Mouse (Mus musculus) midbrain, embryonic 11.5 days (tissue): ENCODE results near the gene Hps5. TPM values are rescaled to one million over a fixed set of nuclear protein-coding genes. Genes with fewer than 3 reads are reported as not detected.

Experiments used
- ATAC-seq: fragments of 200-750 bp; cut with Nextera tagmentation; 2 replicates; pipeline ENCODE4 v1.8.0; 2017; ENCODE audit warnings: moderate TSS enrichment, moderate library complexity; ENCODE audit not compliant: low FRiP score
- DNase-seq: peaks from one replicate; pipeline ENCODE4 v3.0.0; 2015; ENCODE audit warnings: low spot score; ENCODE audit errors: missing footprints
- H3K27ac ChIP-seq: fragments of 300-500 bp; sonication (generic); 2 replicates; pipeline ENCODE4 v1.5.1; 2014; ENCODE audit warnings: low read depth, low read length
- H3K27me3 ChIP-seq: fragments of 300-500 bp; sonication (generic); 2 replicates; pipeline ENCODE4 v1.6.1; 2014; ENCODE audit warnings: mild to moderate bottlenecking, low read length, moderate library complexity, mixed read lengths; ENCODE audit not compliant: control insufficient read depth, insufficient read depth
- H3K36me3 ChIP-seq: fragments of 300-500 bp; sonication (generic); 2 replicates; pipeline ENCODE4 v1.6.1; 2014; ENCODE audit warnings: mild to moderate bottlenecking, low read length, moderate library complexity, mixed read lengths; ENCODE audit not compliant: control insufficient read depth, insufficient read depth
- H3K4me1 ChIP-seq: fragments of 300-500 bp; sonication (generic); 2 replicates; pipeline ENCODE4 v1.6.1; 2014; ENCODE audit warnings: low read length; ENCODE audit not compliant: control insufficient read depth, insufficient read depth
- H3K4me2 ChIP-seq: fragments of 300-500 bp; sonication (generic); 2 replicates; pipeline ENCODE4 v1.6.1; 2014; ENCODE audit warnings: mild to moderate bottlenecking, moderate library complexity
- H3K4me3 ChIP-seq: fragments of 300-500 bp; sonication (generic); 2 replicates; pipeline ENCODE4 v1.5.1; 2014; ENCODE audit warnings: low read depth, low read length
- H3K9ac ChIP-seq: fragments of 300-500 bp; sonication (generic); 2 replicates; pipeline ENCODE4 v1.6.1; 2014; ENCODE audit warnings: low read length
- H3K9me3 ChIP-seq: fragments of 300-500 bp; sonication (generic); 2 replicates; pipeline ENCODE4 v1.6.1; 2016; ENCODE audit warnings: low read length; ENCODE audit not compliant: control insufficient read depth
- WGBS: fragments of 180-500 bp; shearing (Covaris S2); extraction: QIAGEN DNeasy Blood & Tissue Kit; methylation state at CpG from one replicate; pipeline ENCODE4 v1.1.7; 2014; 5-methylcytosine and 5-hydroxymethylcytosine counted together
- polyA plus RNA-seq: library from polyadenylated mRNA; unstranded; fragments of >200 nt; fragmentation: Nextera tagmentation; extraction: Ambion mirVana; gene quantifications from 2 replicates; pipeline ENCODE4 v1.2.1, GENCODE M21; 2014

Hps5 gene
- polyA plus RNA-seq, 1 experiment from 2014 or later = 17.9 TPM

GRCm38 (mm10) chr7:46796206-46796679 lies 379 bp upstream of the Hps5 start:
- peak overlapping the region; percentile 89 for H3K4me3 ChIP-seq
- no peak overlapping the region for H3K27ac ChIP-seq
- WGBS = 0% methylated on average over 29 of the region's 31 CpGs
- peaks cover 2% of the 10 kb centered on the region; the same call in 1 of the 2 replicates for H3K36me3 ChIP-seq
- DNase-seq = peak; percentile 89
- no peaks in the 10 kb centered on the region for H3K9me3 ChIP-seq
- H3K9ac ChIP-seq = peak overlapping the region; percentile 85
- ATAC-seq = no peak; the same call in 1 of the 2 replicates
- peaks cover 11% of the 10 kb centered on the region for H3K4me1 ChIP-seq
- peak overlapping the region; percentile 96 for H3K4me2 ChIP-seq
- no peaks in the 10 kb centered on the region for H3K27me3 ChIP-seq

- Histone ChIP-seq H3K27ac (no peak overlapping the region), H3K4me3 (no peak overlapping the region), H3K4me1 (peaks cover 11% of the 10 kb centered on the region), H3K36me3 (no peaks in the 10 kb centered on the region), H3K4me2 (no peak overlapping the region), H3K9me3 (no peaks in the 10 kb centered on the region), H3K9ac (no peak overlapping the region), H3K27me3 (no peaks in the 10 kb centered on the region)
- DNase-seq (no peak), ATAC-seq (no peak)
- 91% methylated on average over 4 of the region's 4 CpGs for WGBS
Observed at GRCm38 (mm10) chr7:46793871-46794270, 2.0 kb downstream of the Hps5 start.

GRCm38 (mm10) chr7:46789177-46789849 lies 6.6 kb downstream of the Hps5 start:
- Histone ChIP-seq H3K36me3 (0 out of 2 replicates have a peak, but pooled peaks cover 6% of the 10 kb centered on the region), H3K4me3 (no peak overlapping the region), H3K4me1 (no peaks in the 10 kb centered on the region), H3K9ac (no peak overlapping the region), H3K27me3 (no peaks in the 10 kb centered on the region), H3K4me2 (no peak overlapping the region), H3K9me3 (no peaks in the 10 kb centered on the region), H3K27ac (no peak overlapping the region)
- DNase-seq (no peak), ATAC-seq (no peak)
- 88% methylated on average over 5 of the region's 5 CpGs for WGBS

GRCm38 (mm10) chr7:46770706-46771105 lies 25.2 kb downstream of the Hps5 start:
- no peak overlapping the region for H3K4me3 ChIP-seq
- no peak overlapping the region for H3K9ac ChIP-seq
- peaks cover 15% of the 10 kb centered on the region for H3K36me3 ChIP-seq
- DNase-seq (peak; percentile 98), ATAC-seq (no peak; the same call in 1 of the 2 replicates)
- no peak overlapping the region for H3K27ac ChIP-seq
- no peak overlapping the region for H3K4me2 ChIP-seq
- H3K4me1 ChIP-seq = no peaks in the 10 kb centered on the region
- WGBS = 73% methylated on average over 4 of the region's 4 CpGs
- no peaks in the 10 kb centered on the region for H3K27me3 ChIP-seq
- H3K9me3 ChIP-seq = no peaks in the 10 kb centered on the region

DNA sequence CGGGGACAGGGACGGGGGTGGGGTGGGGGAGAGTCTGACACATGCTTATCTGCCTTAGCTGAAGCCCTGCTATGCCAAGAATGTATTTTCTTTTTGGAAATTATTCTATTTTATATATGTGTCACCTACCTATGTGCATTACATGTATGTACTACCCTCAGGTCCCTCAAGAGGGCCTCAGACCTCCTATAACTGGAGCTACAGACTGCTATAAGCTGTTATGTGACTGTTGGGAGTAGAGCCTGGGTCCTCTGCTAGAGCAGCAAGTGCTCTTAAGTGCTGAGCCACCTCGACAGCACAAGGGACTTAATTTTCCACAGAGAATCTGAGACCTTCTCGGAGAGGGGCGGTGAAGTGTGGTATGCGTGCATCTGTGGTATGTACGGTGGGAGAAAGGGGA lies 27.4 kb downstream of the Hps5 start:
- Histone ChIP-seq H3K36me3 (peaks cover 19% of the 10 kb centered on the region), H3K4me3 (no peak overlapping the region), H3K27me3 (no peaks in the 10 kb centered on the region), H3K27ac (no peak overlapping the region), H3K9ac (no peak overlapping the region), H3K4me1 (peaks cover 3% of the 10 kb centered on the region; the same call in 1 of the 2 replicates), H3K9me3 (no peaks in the 10 kb centered on the region), H3K4me2 (no peak overlapping the region)
- WGBS = 93% methylated on average over 7 of the region's 7 CpGs
- DNase-seq = no peak
- ATAC-seq = no peak

DNA sequence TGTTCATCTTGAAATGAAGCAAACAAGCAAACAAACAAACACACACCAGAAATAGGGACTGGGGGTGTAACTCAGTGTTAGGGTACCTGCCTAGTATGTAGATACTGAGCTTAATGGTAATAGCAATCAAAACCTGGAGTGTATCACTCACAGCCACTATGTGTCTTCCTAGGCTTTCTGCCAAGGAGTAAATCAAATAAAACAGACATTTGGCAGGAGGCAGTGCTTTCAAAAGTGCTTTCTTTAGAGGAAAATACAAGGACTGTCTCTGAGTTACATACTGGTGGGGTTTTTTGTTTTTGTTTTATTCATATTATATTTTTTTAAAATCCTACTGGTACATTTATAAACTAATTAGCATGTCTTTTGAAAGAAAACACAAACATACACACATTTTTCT lies 28.5 kb downstream of the Hps5 start:
- Histone ChIP-seq H3K4me2 (no peak overlapping the region), H3K27me3 (no peaks in the 10 kb centered on the region), H3K27ac (no peak overlapping the region), H3K4me1 (peaks cover 3% of the 10 kb centered on the region; the same call in 1 of the 2 replicates), H3K9me3 (no peaks in the 10 kb centered on the region), H3K4me3 (no peak overlapping the region), H3K9ac (no peak overlapping the region), H3K36me3 (peaks cover 22% of the 10 kb centered on the region)
- DNase-seq = no peak
- ATAC-seq = no peak

DNA sequence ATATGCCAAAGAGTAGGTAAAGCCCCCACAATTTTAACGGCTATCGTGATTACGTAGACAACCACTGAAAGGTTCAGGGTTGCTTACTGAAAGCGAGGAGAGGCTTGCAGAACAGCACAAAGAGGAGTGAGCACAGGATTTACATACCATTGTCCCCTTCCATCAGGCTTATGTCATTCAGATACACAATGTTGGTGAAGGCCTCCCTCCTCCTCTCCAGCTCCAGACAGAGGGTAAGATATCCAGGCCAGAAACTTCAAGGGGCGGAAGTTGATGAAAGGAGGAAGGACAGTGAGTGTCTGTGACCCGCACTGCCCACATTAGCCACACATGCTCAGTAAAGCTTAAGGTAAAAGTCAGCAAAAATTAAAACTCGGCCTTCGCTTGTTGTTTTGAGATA lies 31.2 kb downstream of the Hps5 start:
- H3K4me3 ChIP-seq = no peak overlapping the region
- 66% methylated on average over 8 of the region's 8 CpGs for WGBS
- no peak overlapping the region for H3K27ac ChIP-seq
- H3K27me3 ChIP-seq = no peaks in the 10 kb centered on the region
- peaks cover 3% of the 10 kb centered on the region; the same call in 1 of the 2 replicates for H3K4me1 ChIP-seq
- no peak overlapping the region for H3K9ac ChIP-seq
- no peak overlapping the region for H3K4me2 ChIP-seq
- no peaks in the 10 kb centered on the region for H3K9me3 ChIP-seq
- ATAC-seq (no peak), DNase-seq (no peak)
- peaks cover 24% of the 10 kb centered on the region for H3K36me3 ChIP-seq

DNA sequence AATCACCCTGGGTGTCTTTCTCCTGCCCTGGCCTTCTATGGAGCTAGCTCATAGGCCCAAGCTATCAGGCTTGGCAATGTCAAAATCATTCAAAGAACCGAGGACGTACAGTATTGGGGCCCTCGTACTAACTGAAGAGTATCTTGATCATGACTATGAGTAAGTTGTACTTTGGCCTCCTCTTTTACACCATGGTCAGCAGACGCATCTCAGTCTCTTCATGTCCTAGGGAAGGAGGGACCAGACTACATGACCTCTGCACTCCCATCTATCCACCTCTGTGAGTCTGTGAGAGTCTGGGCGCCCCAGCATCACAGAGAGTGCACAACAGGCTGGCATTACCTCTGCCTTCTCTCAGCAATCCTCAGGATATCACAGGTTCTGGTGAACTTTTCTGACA lies 33.3 kb downstream of the Hps5 start:
- H3K9me3 ChIP-seq = no peaks in the 10 kb centered on the region
- H3K4me3 ChIP-seq = no peak overlapping the region
- H3K27ac ChIP-seq = no peak overlapping the region
- H3K9ac ChIP-seq = no peak overlapping the region
- no peaks in the 10 kb centered on the region for H3K27me3 ChIP-seq
- WGBS = 94% methylated on average over 5 of the region's 5 CpGs
- ATAC-seq = no peak
- DNase-seq = no peak
- no peak overlapping the region for H3K4me2 ChIP-seq
- H3K36me3 ChIP-seq = peaks cover 12% of the 10 kb centered on the region; the same call in 1 of the 2 replicates
- H3K4me1 ChIP-seq = peaks cover 3% of the 10 kb centered on the region; the same call in 1 of the 2 replicates

DNA sequence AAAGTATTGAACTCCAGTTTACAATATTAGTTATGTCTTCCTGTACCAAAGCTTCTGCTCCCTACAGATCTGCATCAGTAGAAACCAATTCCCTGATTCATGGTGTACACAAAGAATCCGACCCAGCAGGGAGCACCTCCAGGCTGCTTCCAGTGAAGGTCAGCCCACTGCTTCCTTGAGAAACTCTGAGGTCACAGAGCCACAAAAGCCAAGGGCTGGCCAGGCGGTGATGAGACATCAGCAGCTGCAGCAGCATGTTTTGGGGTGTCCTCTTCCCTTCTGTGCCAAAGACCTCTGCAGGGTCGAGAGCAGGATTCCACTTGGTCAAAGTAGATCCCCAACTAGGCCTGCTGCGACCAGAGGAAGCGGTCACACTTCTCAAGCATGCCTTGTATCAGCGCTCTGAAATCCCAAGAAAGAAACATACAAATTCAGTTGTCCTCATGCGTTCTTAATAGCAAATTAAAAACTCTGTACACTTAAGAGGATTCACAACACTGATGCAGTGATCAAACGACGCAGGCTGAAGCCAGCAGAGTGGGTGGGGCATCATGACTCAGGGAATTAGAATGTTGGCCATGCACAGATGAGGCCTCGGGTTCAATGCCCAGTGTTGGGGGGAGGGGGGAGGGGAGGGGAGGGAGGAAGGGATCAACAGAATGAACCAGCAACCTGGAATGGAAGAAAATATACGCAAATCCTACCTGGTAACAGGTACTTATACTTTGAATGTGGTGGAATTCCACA lies 34.6 kb downstream of the Hps5 start:
- Histone ChIP-seq H3K36me3 (peaks cover 10% of the 10 kb centered on the region; the same call in 1 of the 2 replicates), H3K9me3 (no peaks in the 10 kb centered on the region), H3K4me2 (no peak overlapping the region), H3K4me3 (no peak overlapping the region), H3K9ac (no peak overlapping the region), H3K27ac (no peak overlapping the region), H3K27me3 (no peaks in the 10 kb centered on the region), H3K4me1 (peaks cover 3% of the 10 kb centered on the region; the same call in 1 of the 2 replicates)
- ATAC-seq = no peak
- DNase-seq = no peak
- WGBS = 76% methylated on average over 11 of the region's 11 CpGs
